Mouse (Mus musculus) testis, adult 2 months (tissue): ENCODE data around the gene Gm20721.

ENCODE experiments used
- CTCF ChIP-seq: fragments of 200-500 bp; IDR thresholded peaks from 2 replicates; pipeline ENCODE4 v1.5.1; 2012; ENCODE audit warnings: low read depth, mild to moderate bottlenecking, inconsistent platforms, low read length, moderate library complexity; ENCODE audit not compliant: control insufficient read depth, insufficient read depth, insufficient replicate concordance
- POLR2A ChIP-seq: fragments of 200-500 bp; IDR thresholded peaks from 2 replicates; pipeline ENCODE4 v1.6.1; 2012; ENCODE audit warnings: low read depth, mild to moderate bottlenecking, inconsistent platforms, low read length, moderate library complexity; ENCODE audit not compliant: control insufficient read depth

GRCm38 (mm10) chr2:174337275-174337674 is 9.2 kb downstream of the Gm20721 start:
- TF ChIP-seq POLR2A: no peak
- no peak for TF ChIP-seq CTCF
